Mouse (Mus musculus): ENCODE data around the gene Spag9.

- TF ChIP-seq CTCF (conservative IDR thresholded peaks at IDR 0.05; ENCODE audit: insufficient read depth, insufficient read length, low read depth, low read length), result no peak
- TF ChIP-seq POLR2A (IDR thresholded peaks at IDR 0.05; ENCODE audit: low read depth, low read length), result no peak
These were observed 138.4 kb downstream of the Spag9 start for GRCm38 (mm10) chr11:94134076-94134838.

All from kidney, adult 2 months (tissue).